Mouse (Mus musculus) myocyte (in vitro differentiated cells): Measurements from ENCODE around the gene D630045J12Rik.

ENCODE experiments used
- CEBPB ChIP-seq: IDR thresholded peaks from 2 replicates; pipeline ENCODE4 v1.6.1; 2011; ENCODE audit warnings: mild to moderate bottlenecking, moderate library complexity; ENCODE audit not compliant: poor library complexity, insufficient read depth, severe bottlenecking
- E2F4 ChIP-seq: IDR thresholded peaks from one replicate; pipeline ENCODE4 v1.6.1; 2011; ENCODE audit warnings: mild to moderate bottlenecking, control low read depth, moderate library complexity; ENCODE audit not compliant: insufficient read depth
- MAX ChIP-seq: IDR thresholded peaks from one replicate; pipeline ENCODE4 v1.6.1; 2011; ENCODE audit warnings: low read depth, mild to moderate bottlenecking, control low read depth
- MYOD1 ChIP-seq, 3 experiments: IDR thresholded peaks; one replicate each; pipeline ENCODE4 v1.6.1; 2011; ENCODE audit warnings: control low read depth in 2 of 3, low read depth in 2 of 3, mild to moderate bottlenecking in 2 of 3, moderate library complexity in 1 of 3; ENCODE audit not compliant: insufficient read length in 2 of 3, control insufficient read depth in 1 of 3
- MYOG ChIP-seq, 3 experiments: IDR thresholded peaks; one replicate each; pipeline ENCODE4 v1.6.1; 2011; ENCODE audit warnings: control low read depth in 2 of 3, low read depth in 2 of 3, mild to moderate bottlenecking in 2 of 3; ENCODE audit not compliant: insufficient read length in 2 of 3, control insufficient read depth in 1 of 3, insufficient read depth in 1 of 3
- POLR2A ChIP-seq: IDR thresholded peaks from one replicate; pipeline ENCODE4 v1.6.1; 2011; ENCODE audit warnings: low read depth, mild to moderate bottlenecking, control low read depth, moderate library complexity; ENCODE audit not compliant: insufficient read length
- REST ChIP-seq: IDR thresholded peaks from one replicate; pipeline ENCODE4 v1.6.1; 2011; ENCODE audit warnings: mild to moderate bottlenecking, control low read depth, moderate library complexity; ENCODE audit not compliant: insufficient read depth, insufficient read length
- TCF12 ChIP-seq: IDR thresholded peaks from one replicate; pipeline ENCODE4 v1.6.1; 2011; ENCODE audit warnings: mild to moderate bottlenecking, control low read depth; ENCODE audit not compliant: poor library complexity, insufficient read depth, severe bottlenecking
- TCF3 ChIP-seq: IDR thresholded peaks from one replicate; pipeline ENCODE4 v1.6.1; 2011; ENCODE audit warnings: low read depth, control low read depth; ENCODE audit not compliant: insufficient read length
- USF1 ChIP-seq: IDR thresholded peaks from one replicate; pipeline ENCODE4 v1.6.1; 2011; ENCODE audit warnings: low read depth, mild to moderate bottlenecking, control low read depth, moderate library complexity

DNA sequence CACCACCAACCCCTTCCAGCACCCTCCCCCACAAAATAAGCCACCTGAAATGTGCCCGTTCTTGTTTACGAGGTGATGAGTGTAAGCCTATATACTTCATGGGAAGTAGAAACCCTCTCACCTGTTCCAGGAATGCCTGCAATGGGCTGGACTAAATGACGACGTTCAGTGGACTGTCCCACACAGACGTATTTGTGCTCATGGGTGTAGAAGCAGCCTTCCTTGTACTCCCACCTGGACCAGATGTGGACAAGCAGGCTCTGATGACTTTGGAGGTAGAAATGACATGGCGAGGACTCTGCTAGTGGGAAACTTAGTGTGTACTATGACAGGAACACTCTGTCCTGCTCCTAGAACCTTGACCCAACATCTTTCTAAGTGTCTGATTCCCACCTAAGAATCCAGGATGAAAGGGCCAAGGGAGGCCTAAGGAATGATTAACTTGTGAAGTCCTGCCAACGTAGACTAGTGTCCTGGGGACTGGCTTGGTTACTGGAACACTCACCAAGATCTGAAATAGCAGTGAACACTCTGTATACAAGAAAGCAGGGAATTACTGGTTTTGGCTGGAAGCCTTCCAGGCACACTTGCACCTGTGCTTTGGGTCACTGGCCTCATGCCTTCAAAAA lies 129.5 kb downstream of the D630045J12Rik start, which contains the start of gene Atp6v0a4:
- no peak for TF ChIP-seq POLR2A
- no peak for TF ChIP-seq MAX
- TF ChIP-seq TCF12 = no peak
- TF ChIP-seq MYOG (IDR thresholded peaks at IDR 0.05; ENCODE audit: control insufficient read depth in 1 of 3, insufficient read depth in 1 of 3, insufficient read length in 2 of 3, low read depth in 2 of 3) = no peak
- no peak for TF ChIP-seq USF1
- no peak for TF ChIP-seq REST
- no peak for TF ChIP-seq TCF3
- TF ChIP-seq E2F4 = no peak
- no peak for TF ChIP-seq CEBPB
- TF ChIP-seq MYOD1 (IDR thresholded peaks at IDR 0.05; ENCODE audit: control insufficient read depth in 1 of 3, insufficient read length in 2 of 3, low read depth in 2 of 3) = no peak
